Mouse (Mus musculus) retina, postnatal 7 days (tissue): ENCODE results near the gene Tktl1.
"Not testable (repeated sequence)": the region's sequence is repeated elsewhere in the genome, so short reads cannot be mapped to it uniquely, and the experiment has no call there.

ENCODE experiments used
- DNase-seq: peaks from one replicate; pipeline ENCODE4 v3.0.0-alpha.2; 2012; ENCODE audit warnings: low read depth, low spot score

The Tktl1 gene

GRCm38 (mm10) chrX:74176959-74177358 is at the start of gene Tktl1:
TSS of gene Tktl1 (plus strand) at chrX:74177259.
- no peak for DNase-seq

GRCm38 (mm10) chrX:74135263-74135662 is 41.8 kb upstream of the Tktl1 start, which contains the start of gene Mecp2:
TSS of gene Mecp2 (minus strand) at chrX:74135363.
- not testable (repeated sequence) for DNase-seq

- DNase-seq, result no peak
Measured at GRCm38 (mm10) chrX:74167738-74168137, 9.3 kb upstream of the Tktl1 start, which contains the start of gene Tex28. TSS of gene Tex28 (minus strand) at chrX:74167838.

GRCm38 (mm10) chrX:74203556-74203955 is 26.5 kb downstream of the Tktl1 start:
- DNase-seq, result no peak

- no peak for DNase-seq
Measured at GRCm38 (mm10) chrX:74218496-74218895, 41.4 kb downstream of the Tktl1 start.

GRCm38 (mm10) chrX:74219449-74219848 is 42.4 kb downstream of the Tktl1 start:
- DNase-seq, result no peak

GRCm38 (mm10) chrX:74220099-74220498 is 43.0 kb downstream of the Tktl1 start:
- not testable (repeated sequence) for DNase-seq

- DNase-seq, result no peak
Measured at GRCm38 (mm10) chrX:74230038-74230437, 53.0 kb downstream of the Tktl1 start.

GRCm38 (mm10) chrX:74233196-74233595 is 56.1 kb downstream of the Tktl1 start:
- DNase-seq, result no peak

GRCm38 (mm10) chrX:74240332-74240731 is 63.3 kb downstream of the Tktl1 start:
- DNase-seq, result no peak

GRCm38 (mm10) chrX:74243396-74243795 is 66.3 kb downstream of the Tktl1 start:
- no peak for DNase-seq

- DNase-seq, result no peak
Measured at GRCm38 (mm10) chrX:74243807-74244206, 66.7 kb downstream of the Tktl1 start.

GRCm38 (mm10) chrX:74244614-74245083 is 67.6 kb downstream of the Tktl1 start:
- DNase-seq, result no peak

- DNase-seq, result no peak
Measured at GRCm38 (mm10) chrX:74245107-74245506, 68.0 kb downstream of the Tktl1 start.

- DNase-seq, result no peak
Measured at GRCm38 (mm10) chrX:74245687-74246086, 68.6 kb downstream of the Tktl1 start.

- peak; percentile 68 for DNase-seq
Measured at GRCm38 (mm10) chrX:74246213-74246681, 69.2 kb downstream of the Tktl1 start.

GRCm38 (mm10) chrX:74246693-74247092 is 69.6 kb downstream of the Tktl1 start:
- DNase-seq, result no peak

GRCm38 (mm10) chrX:74248651-74249050 is 71.6 kb downstream of the Tktl1 start:
- no peak for DNase-seq

GRCm38 (mm10) chrX:74249615-74250014 is 72.6 kb downstream of the Tktl1 start, which contains the start of gene Flna:
TSS of gene Flna (minus strand) at chrX:74249820.
- DNase-seq, result no peak

- peak; percentile 74 for DNase-seq
Measured at GRCm38 (mm10) chrX:74254153-74254887, 77.3 kb downstream of the Tktl1 start, which contains the start of gene Emd. TSS of gene Emd (plus strand) at chrX:74254687.

GRCm38 (mm10) chrX:74254888-74255565 is 78.0 kb downstream of the Tktl1 start:
- no peak for DNase-seq

- no peak for DNase-seq
Measured at GRCm38 (mm10) chrX:74257746-74258145, 80.7 kb downstream of the Tktl1 start.
